Comparison of ENCODE assay signal across 11 mouse cellular contexts in the genomic region with DNA sequence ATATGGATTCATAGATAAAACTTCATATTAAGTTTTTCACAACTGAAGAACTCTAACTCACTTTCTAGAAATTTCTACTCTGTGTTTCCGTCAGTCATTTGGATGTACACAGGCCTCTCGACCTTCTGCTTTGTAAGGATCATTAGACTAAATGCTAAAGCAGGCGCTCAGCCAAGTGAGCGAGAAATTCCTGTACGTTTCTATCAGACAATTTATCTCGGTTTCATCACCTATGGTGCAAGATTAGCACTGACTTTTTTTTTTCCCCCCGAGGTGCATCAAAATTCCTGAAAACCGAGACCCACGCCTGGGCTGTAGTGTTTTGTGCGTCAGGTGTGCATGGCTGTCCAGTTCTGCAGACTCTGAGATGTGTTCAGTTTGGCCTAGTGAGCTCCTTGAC.
DNase-seq lines count a peak whose midpoint lies in the region; ATAC-seq and TF ChIP-seq lines count a peak whose summit lies in the region.
"Had no signal": no experiment of that assay in that cellular context is flagged by ENCODE, and none has a peak within 500 bp of the region (broad histone marks: within the 10 kb centered on the region; RNA-seq: fewer than 3 reads in every experiment).

No protein-coding gene starts in this region.

- H3K36me3 ChIP-seq in heart, embryonic 12.5 days: 0 out of 2 replicates have a peak, but pooled peaks cover 8% of the 10 kb centered on the region
- no peaks in the 10 kb centered on the region for H3K36me3 ChIP-seq in midbrain, postnatal 0 days (ENCODE audit: insufficient read depth, low read length)
- no peaks in the 10 kb centered on the region for H3K36me3 ChIP-seq in midbrain, embryonic 11.5 days (ENCODE audit: control insufficient read depth, insufficient read depth, low read length)
- H3K36me3 ChIP-seq in limb, embryonic 13.5 days: peaks cover 8% of the 10 kb centered on the region
- H3K36me3 ChIP-seq: hindbrain, embryonic 15.5 days had no signal

- 51% methylated on average over 10 of the region's 10 CpGs for WGBS in heart, embryonic 12.5 days
- WGBS in midbrain, postnatal 0 days: 81% methylated on average over 10 of the region's 10 CpGs
- WGBS in midbrain, embryonic 11.5 days: 86% methylated on average over 10 of the region's 10 CpGs
- WGBS in limb, embryonic 13.5 days: 59% methylated on average over 10 of the region's 10 CpGs

- H3K9ac ChIP-seq in heart, embryonic 12.5 days: 0 out of 2 replicates have a peak overlapping the region, but pooled peaks have one; percentile 22
- no peak overlapping the region for H3K9ac ChIP-seq in midbrain, postnatal 0 days (replicated peaks; ENCODE audit: low read length, poor library complexity, severe bottlenecking)
- no peak overlapping the region for H3K9ac ChIP-seq in midbrain, embryonic 11.5 days (ENCODE audit: low read length)
- H3K9ac ChIP-seq in limb, embryonic 13.5 days: no peak overlapping the region
- H3K9ac ChIP-seq: hindbrain, embryonic 15.5 days had no signal

- intact Hi-C loops in heart, postnatal 36 days (cut with DNase I): no loop called here

- no peaks in the 10 kb centered on the region for H3K27me3 ChIP-seq in heart, embryonic 12.5 days (replicated peaks)
- H3K27me3 ChIP-seq in midbrain, postnatal 0 days (ENCODE audit: insufficient read depth, low read length): no peaks in the 10 kb centered on the region
- no peaks in the 10 kb centered on the region for H3K27me3 ChIP-seq in midbrain, embryonic 11.5 days (ENCODE audit: control insufficient read depth, insufficient read depth, low read length)
- no peaks in the 10 kb centered on the region for H3K27me3 ChIP-seq in limb, embryonic 13.5 days
- H3K27me3 ChIP-seq: hindbrain, embryonic 15.5 days had no signal

- H3K9me3 ChIP-seq in heart, embryonic 12.5 days (replicated peaks): no peaks in the 10 kb centered on the region
- no peaks in the 10 kb centered on the region for H3K9me3 ChIP-seq in midbrain, postnatal 0 days (ENCODE audit: low read length)
- H3K9me3 ChIP-seq in midbrain, embryonic 11.5 days (ENCODE audit: control insufficient read depth, low read length): no peaks in the 10 kb centered on the region
- H3K9me3 ChIP-seq in limb, embryonic 13.5 days: no peaks in the 10 kb centered on the region
- H3K9me3 ChIP-seq: hindbrain, embryonic 15.5 days had no signal

- no peak overlapping the region; the same call in 1 of the 2 replicates for H3K27ac ChIP-seq in heart, embryonic 12.5 days (ENCODE audit: poor library complexity, severe bottlenecking)
- H3K27ac ChIP-seq in midbrain, postnatal 0 days (ENCODE audit: low read depth, low read length): no peak overlapping the region
- H3K27ac ChIP-seq in midbrain, embryonic 11.5 days (ENCODE audit: low read depth, low read length): no peak overlapping the region
- H3K27ac ChIP-seq in limb, embryonic 13.5 days: peak overlapping the region; percentile 96; the same call in 1 of the 2 replicates
- H3K27ac ChIP-seq: hindbrain, embryonic 15.5 days; kidney, postnatal 0 days had no signal

- no peak for TF ChIP-seq CTCF in midbrain, postnatal 0 days (IDR thresholded peaks at IDR 0.05)

- DNase-seq in heart, postnatal 36 days: no peak
- no peak for DNase-seq in midbrain, postnatal 0 days (ENCODE audit: low spot score)
- DNase-seq in midbrain, embryonic 11.5 days (ENCODE audit: low spot score, missing footprints): no peak
- DNase-seq in layer of hippocampus, postnatal 25 days (ENCODE audit: extremely low spot score in 1 of 2, low spot score in 1 of 2): no peak
- DNase-seq in left cerebral cortex, adult 9 months (ENCODE audit: low spot score in 2 of 2): no peak
- DNase-seq: adrenal gland, postnatal 10 days had no signal

- peaks cover 90% of the 10 kb centered on the region for H3K4me1 ChIP-seq in heart, embryonic 12.5 days (replicated peaks)
- peaks cover 12% of the 10 kb centered on the region for H3K4me1 ChIP-seq in midbrain, postnatal 0 days (ENCODE audit: insufficient read depth, low read length)
- H3K4me1 ChIP-seq in midbrain, embryonic 11.5 days (ENCODE audit: control insufficient read depth, insufficient read depth, low read length): peaks cover 16% of the 10 kb centered on the region
- peaks cover 76% of the 10 kb centered on the region for H3K4me1 ChIP-seq in limb, embryonic 13.5 days

- H3K4me3 ChIP-seq in heart, embryonic 12.5 days: no peak overlapping the region
- H3K4me3 ChIP-seq in midbrain, postnatal 0 days (ENCODE audit: low read depth, low read length): no peak overlapping the region
- H3K4me3 ChIP-seq in midbrain, embryonic 11.5 days (ENCODE audit: low read depth, low read length): no peak overlapping the region
- peak overlapping the region; percentile 62; the same call in 1 of the 2 replicates for H3K4me3 ChIP-seq in limb, embryonic 13.5 days

- H3K4me2 ChIP-seq in heart, embryonic 12.5 days: peak overlapping the region; percentile 84
- 0 out of 2 replicates have a peak overlapping the region, but pooled peaks have one; percentile 80 for H3K4me2 ChIP-seq in midbrain, postnatal 0 days (ENCODE audit: low read depth, low read length, poor library complexity, severe bottlenecking)
- no peak overlapping the region; the same call in 1 of the 2 replicates for H3K4me2 ChIP-seq in midbrain, embryonic 11.5 days
- H3K4me2 ChIP-seq in limb, embryonic 13.5 days (replicated peaks): peak overlapping the region; percentile 77

- ATAC-seq in heart, embryonic 12.5 days (ENCODE audit: insufficient number of reproducible peaks, low FRiP score): no peak
- no peak for ATAC-seq in midbrain, postnatal 0 days (ENCODE audit: low FRiP score)
- no peak for ATAC-seq in midbrain, embryonic 11.5 days (ENCODE audit: low FRiP score)
- ATAC-seq in limb, embryonic 13.5 days (ENCODE audit: low FRiP score, low read depth): no peak
- ATAC-seq: CD4-positive, CD25-positive, alpha-beta regulatory T cell, adult 4 months had no signal
